Mouse (Mus musculus): Measurements from ENCODE around the gene Pid1. TPM values are rescaled to one million over a fixed set of nuclear protein-coding genes. Genes with fewer than 3 reads are reported as not detected.
A peak's percentile ranks its signal among the peaks of the same experiment; 100 is the strongest.
"Not testable (repeated sequence)": the region's sequence is repeated elsewhere in the genome, so short reads cannot be mapped to it uniquely, and the experiment has no call there.

The Pid1 gene
- polyA plus RNA-seq, 1 experiment from 2014 or later = 20.8 TPM

DNA sequence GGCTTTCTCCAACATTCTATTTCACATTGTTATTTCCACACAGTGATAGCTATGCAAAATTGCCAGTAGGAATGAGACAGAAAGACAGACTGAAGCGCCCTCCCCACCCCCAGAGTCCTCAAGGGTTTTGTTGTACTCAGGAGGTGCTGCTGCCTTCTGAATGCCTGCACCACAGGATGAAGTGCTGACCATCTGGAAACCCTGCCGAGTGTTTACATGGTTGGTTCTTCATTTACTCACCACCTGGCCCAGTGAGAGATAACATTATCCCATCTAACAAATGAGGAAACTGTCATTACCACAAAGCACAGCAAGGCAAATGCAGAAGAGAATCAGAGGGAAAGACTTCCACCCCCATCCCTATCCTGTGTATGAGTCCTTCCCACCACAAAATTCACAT is 146.2 kb downstream of the Pid1 start:
- 16% methylated on average over 2 of the region's 2 CpGs for WGBS
- DNase-seq (ENCODE audit: low spot score) = no peak
- no peak overlapping the region for H3K4me2 ChIP-seq (replicated peaks; ENCODE audit: low read depth, low read length)
- H3K27ac ChIP-seq (ENCODE audit: low read length) = no peak overlapping the region
- TF ChIP-seq CTCF (IDR thresholded peaks at IDR 0.05) (no peak), EP300 (IDR thresholded peaks at IDR 0.05) (no peak)
- H3K4me1 ChIP-seq (ENCODE audit: insufficient read depth, low read depth, low read length) = no peaks in the 10 kb centered on the region
- no peak for ATAC-seq
- no peak overlapping the region for H3K9ac ChIP-seq (replicated peaks; ENCODE audit: low read depth)
- H3K27me3 ChIP-seq (replicated peaks; ENCODE audit: insufficient read depth, low read length) = no peaks in the 10 kb centered on the region
- H3K36me3 ChIP-seq (ENCODE audit: insufficient read depth, low read length) = no peaks in the 10 kb centered on the region
- H3K4me3 ChIP-seq (ENCODE audit: low read depth, low read length) = no peak overlapping the region
- H3K9me3 ChIP-seq (ENCODE audit: low read length) = no peaks in the 10 kb centered on the region

DNA sequence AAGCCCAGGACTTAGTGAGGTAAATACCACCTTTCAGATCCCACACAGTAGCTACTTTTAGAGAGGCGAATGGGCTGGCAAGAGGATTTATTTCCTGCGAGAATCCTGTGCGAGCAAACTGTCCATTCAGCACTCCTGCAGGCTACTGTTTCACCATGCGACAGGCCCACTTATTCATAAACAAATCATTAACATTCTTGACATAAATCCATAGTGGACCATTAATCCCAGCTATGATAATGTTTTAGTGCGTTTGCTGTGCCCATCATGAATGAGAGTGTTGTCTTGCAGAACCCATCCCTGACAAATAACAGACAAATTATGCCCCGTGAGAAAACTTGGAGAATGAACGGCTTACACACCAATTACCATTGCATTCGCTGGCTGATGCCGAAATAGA is 152.5 kb downstream of the Pid1 start:
- H3K27me3 ChIP-seq (replicated peaks; ENCODE audit: insufficient read depth, low read length) = no peaks in the 10 kb centered on the region
- H3K9ac ChIP-seq (replicated peaks; ENCODE audit: low read depth) = no peak overlapping the region
- TF ChIP-seq EP300 (IDR thresholded peaks at IDR 0.05) (no peak), CTCF (IDR thresholded peaks at IDR 0.05) (no peak)
- H3K4me3 ChIP-seq (ENCODE audit: low read depth, low read length) = no peak overlapping the region
- no peak overlapping the region for H3K27ac ChIP-seq (ENCODE audit: low read length)
- no peaks in the 10 kb centered on the region for H3K36me3 ChIP-seq (ENCODE audit: insufficient read depth, low read length)
- no peak overlapping the region for H3K4me2 ChIP-seq (replicated peaks; ENCODE audit: low read depth, low read length)
- no peak for ATAC-seq
- no peaks in the 10 kb centered on the region for H3K9me3 ChIP-seq (ENCODE audit: low read length)
- no peak for DNase-seq (ENCODE audit: low spot score)
- WGBS = 53% methylated on average over 9 of the region's 9 CpGs
- no peaks in the 10 kb centered on the region for H3K4me1 ChIP-seq (ENCODE audit: insufficient read depth, low read depth, low read length)

DNA sequence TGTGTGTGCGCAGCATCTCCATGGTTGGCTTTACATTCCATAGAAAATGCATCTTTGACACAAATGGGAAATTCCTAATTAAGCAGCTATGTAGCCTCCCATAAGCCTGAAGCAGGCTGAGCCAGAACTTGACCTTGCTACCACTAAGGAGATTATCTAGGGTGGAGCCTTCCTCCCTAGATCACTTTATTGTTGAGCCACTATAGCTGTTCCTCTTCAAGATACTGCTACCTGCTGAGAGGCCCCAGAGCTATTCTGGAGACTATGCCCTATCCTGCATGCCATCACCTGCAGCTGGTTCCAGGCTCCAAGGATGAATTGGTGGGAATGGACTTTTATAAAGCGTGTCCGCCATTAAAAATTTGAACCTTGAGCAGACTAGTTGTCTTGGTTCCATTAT is 158.2 kb downstream of the Pid1 start:
- not testable (repeated sequence) for DNase-seq (ENCODE audit: low spot score); H3K4me2 ChIP-seq (replicated peaks; ENCODE audit: low read depth, low read length); H3K36me3 ChIP-seq (ENCODE audit: insufficient read depth, low read length); ATAC-seq; H3K4me3 ChIP-seq (ENCODE audit: low read depth, low read length); H3K4me1 ChIP-seq (ENCODE audit: insufficient read depth, low read depth, low read length); H3K9ac ChIP-seq (replicated peaks; ENCODE audit: low read depth); H3K9me3 ChIP-seq (ENCODE audit: low read length); H3K27me3 ChIP-seq (replicated peaks; ENCODE audit: insufficient read depth, low read length); H3K27ac ChIP-seq (ENCODE audit: low read length)
- WGBS = 97% methylated on average over 3 of the region's 3 CpGs

DNA sequence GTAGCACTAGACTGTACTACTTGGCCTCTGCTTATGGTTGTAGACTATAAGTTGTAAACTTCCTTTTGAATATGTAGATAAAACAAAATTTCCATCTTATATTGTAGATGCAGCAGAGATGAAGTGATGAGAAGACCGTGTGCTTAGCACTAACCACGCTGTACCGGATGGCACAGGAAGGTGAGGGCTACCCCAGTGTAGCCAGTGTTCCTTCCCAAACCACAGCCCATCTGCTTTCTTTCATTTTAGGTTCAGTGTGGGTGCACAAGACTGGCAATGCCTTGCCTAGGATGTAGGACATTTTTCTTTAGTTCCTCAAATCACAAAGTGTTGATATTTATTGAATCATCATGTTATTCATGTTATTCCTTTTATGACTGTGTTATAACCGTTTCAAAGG is 160.5 kb downstream of the Pid1 start:
- no peaks in the 10 kb centered on the region for H3K27me3 ChIP-seq (replicated peaks; ENCODE audit: insufficient read depth, low read length)
- ATAC-seq (no peak), DNase-seq (ENCODE audit: low spot score) (no peak)
- H3K36me3 ChIP-seq (ENCODE audit: insufficient read depth, low read length) = no peaks in the 10 kb centered on the region
- no peak overlapping the region for H3K4me3 ChIP-seq (ENCODE audit: low read depth, low read length)
- 78% methylated on average over 4 of the region's 4 CpGs for WGBS
- no peaks in the 10 kb centered on the region for H3K4me1 ChIP-seq (ENCODE audit: insufficient read depth, low read depth, low read length)
- no peak overlapping the region for H3K9ac ChIP-seq (replicated peaks; ENCODE audit: low read depth)
- no peak overlapping the region for H3K27ac ChIP-seq (ENCODE audit: low read length)
- H3K4me2 ChIP-seq (replicated peaks; ENCODE audit: low read depth, low read length) = no peak overlapping the region
- H3K9me3 ChIP-seq (ENCODE audit: low read length) = no peaks in the 10 kb centered on the region
- TF ChIP-seq CTCF (IDR thresholded peaks at IDR 0.05) (no peak), EP300 (IDR thresholded peaks at IDR 0.05) (no peak)

DNA sequence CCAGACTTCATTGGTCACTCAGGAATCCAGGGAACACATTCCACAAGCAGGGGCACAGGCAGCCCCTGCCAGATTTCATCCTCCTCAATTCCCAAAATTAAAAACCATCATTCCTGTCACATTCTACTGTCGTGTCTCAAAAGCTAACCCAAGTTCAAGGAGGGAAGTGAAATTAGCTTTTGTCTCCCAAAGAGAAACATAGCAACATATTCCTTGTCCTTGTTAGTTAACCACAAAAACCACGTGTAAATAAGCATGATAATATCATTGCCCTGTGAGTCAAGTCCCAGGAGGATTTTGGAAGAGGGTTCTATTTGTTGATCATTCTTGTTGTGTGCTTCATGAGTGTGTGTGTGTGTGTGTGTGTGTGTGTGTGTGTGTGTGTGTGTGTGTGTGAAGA is 164.1 kb downstream of the Pid1 start:
- 47% methylated on average over 2 of the region's 2 CpGs for WGBS
- H3K9ac ChIP-seq (replicated peaks; ENCODE audit: low read depth) = no peak overlapping the region
- H3K9me3 ChIP-seq (ENCODE audit: low read length) = no peaks in the 10 kb centered on the region
- DNase-seq (ENCODE audit: low spot score) (no peak), ATAC-seq (no peak)
- H3K27ac ChIP-seq (ENCODE audit: low read length) = no peak overlapping the region
- H3K4me3 ChIP-seq (ENCODE audit: low read depth, low read length) = no peak overlapping the region
- TF ChIP-seq CTCF (IDR thresholded peaks at IDR 0.05) = no peak
- no peak overlapping the region for H3K4me2 ChIP-seq (replicated peaks; ENCODE audit: low read depth, low read length)
- H3K4me1 ChIP-seq (ENCODE audit: insufficient read depth, low read depth, low read length) = no peaks in the 10 kb centered on the region
- no peaks in the 10 kb centered on the region for H3K27me3 ChIP-seq (replicated peaks; ENCODE audit: insufficient read depth, low read length)
- no peaks in the 10 kb centered on the region for H3K36me3 ChIP-seq (ENCODE audit: insufficient read depth, low read length)

DNA sequence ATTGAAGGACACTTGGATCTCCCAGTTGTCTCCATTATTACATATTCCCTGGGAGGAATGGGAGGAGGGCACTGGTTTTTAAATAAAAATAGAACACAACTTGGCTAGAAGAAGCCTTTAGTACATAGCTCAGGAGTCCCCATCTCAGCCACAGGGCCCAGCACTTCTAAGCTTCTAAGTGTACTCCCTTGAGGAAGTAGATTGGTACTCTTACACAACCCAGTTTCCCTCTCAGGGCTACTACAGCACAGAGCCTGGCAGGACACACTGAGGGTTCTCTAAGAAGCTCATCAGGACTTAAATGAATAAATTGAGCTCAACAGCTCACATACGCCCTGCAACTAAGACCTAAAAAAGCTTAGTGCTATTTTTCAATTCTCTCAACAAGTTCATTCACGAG is 165.1 kb downstream of the Pid1 start:
- TF ChIP-seq CTCF (IDR thresholded peaks at IDR 0.05) = no peak
- TF ChIP-seq EP300 (IDR thresholded peaks at IDR 0.05) = no peak
- Histone ChIP-seq H3K4me1 (ENCODE audit: insufficient read depth, low read depth, low read length) (no peaks in the 10 kb centered on the region), H3K4me3 (ENCODE audit: low read depth, low read length) (no peak overlapping the region), H3K9ac (replicated peaks; ENCODE audit: low read depth) (no peak overlapping the region), H3K27me3 (replicated peaks; ENCODE audit: insufficient read depth, low read length) (no peaks in the 10 kb centered on the region), H3K36me3 (ENCODE audit: insufficient read depth, low read length) (no peaks in the 10 kb centered on the region), H3K9me3 (ENCODE audit: low read length) (no peaks in the 10 kb centered on the region), H3K27ac (ENCODE audit: low read length) (no peak overlapping the region), H3K4me2 (replicated peaks; ENCODE audit: low read depth, low read length) (no peak overlapping the region)
- ATAC-seq = no peak
- 73% methylated on average over 2 of the region's 2 CpGs for WGBS
- peak; percentile 27 for DNase-seq (ENCODE audit: low spot score)

DNA sequence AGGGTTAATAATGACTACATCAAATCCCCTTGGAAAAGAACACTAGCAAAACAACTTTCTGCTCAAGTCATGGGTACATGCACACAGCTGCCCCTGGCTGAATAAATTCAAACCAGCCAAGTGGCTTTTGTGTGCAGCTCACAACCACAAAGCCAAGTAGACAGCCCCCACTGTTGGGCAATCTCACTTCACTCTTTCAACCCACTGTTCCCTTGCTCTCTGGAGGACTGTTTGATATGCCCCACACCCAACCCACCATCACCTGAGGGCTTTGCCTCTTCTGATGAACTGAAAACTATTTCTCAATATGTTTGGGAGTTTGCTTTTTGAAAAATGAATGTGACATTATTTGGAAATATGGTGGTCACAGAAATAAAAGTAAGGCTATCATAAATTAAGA is 171.8 kb downstream of the Pid1 start:
- no peak overlapping the region for H3K4me2 ChIP-seq (replicated peaks; ENCODE audit: low read depth, low read length)
- H3K4me1 ChIP-seq (ENCODE audit: insufficient read depth, low read depth, low read length) = no peaks in the 10 kb centered on the region
- no peak overlapping the region for H3K9ac ChIP-seq (replicated peaks; ENCODE audit: low read depth)
- no peaks in the 10 kb centered on the region for H3K27me3 ChIP-seq (replicated peaks; ENCODE audit: insufficient read depth, low read length)
- no peak overlapping the region for H3K27ac ChIP-seq (ENCODE audit: low read length)
- H3K9me3 ChIP-seq (ENCODE audit: low read length) = no peaks in the 10 kb centered on the region
- no peaks in the 10 kb centered on the region for H3K36me3 ChIP-seq (ENCODE audit: insufficient read depth, low read length)
- H3K4me3 ChIP-seq (ENCODE audit: low read depth, low read length) = no peak overlapping the region
- no peak for DNase-seq (ENCODE audit: low spot score)
- no peak for TF ChIP-seq CTCF (IDR thresholded peaks at IDR 0.05)
- no peak for TF ChIP-seq EP300 (IDR thresholded peaks at IDR 0.05)
- ATAC-seq = no peak

Data from lung, postnatal 0 days (tissue).